Mouse (Mus musculus): Measurements from ENCODE around the gene Vmn2r54.

- TF ChIP-seq POLR2A (IDR thresholded peaks at IDR 0.05; ENCODE audit: low read depth, low read length) = no peak
- no peak for TF ChIP-seq CTCF (IDR thresholded peaks at IDR 0.05; ENCODE audit: borderline replicate concordance, insufficient read depth, low read length)
These were observed 31.4 kb downstream of the Vmn2r54 start, which contains the start of gene Vmn2r53 for GRCm38 (mm10) chr7:12608688-12609087.
